Mouse (Mus musculus) left cerebral cortex, postnatal 14 days (tissue): ENCODE results near the gene Ankrd54. TPM values are rescaled to one million over a fixed set of nuclear protein-coding genes. Genes with fewer than 3 reads are reported as not detected.

ENCODE experiments used
- DNase-seq, 2 experiments: peaks; one replicate each; pipeline ENCODE4 v3.0.0; 2021 to 2022; ENCODE audit warnings: low spot score in 2 of 2, mixed read lengths in 1 of 2
- intact Hi-C: fragments of 180-260 bp; cut with DNase I; formaldehyde crosslinking; loops from one replicate; pipeline ENCODE4 v1.15.1; 2025
- long read RNA-seq, 2 experiments: library from polyadenylated mRNA; stranded (forward); transcript quantifications; one replicate each; pipeline ENCODE4 v2.0.0; 2021
- total RNA-seq, 2 experiments: library from RNA; stranded (reverse); gene quantifications; 2 replicates each; pipeline ENCODE4 v1.2.3; 2021

The Ankrd54 gene
- total RNA-seq: 10 to 100 TPM; 17.3 to 18.6 TPM
- long read RNA-seq, experiment 1, transcript Ankrd54-201 (8 exons, 1,904 nt): major isoform, 33 of 45 reads
- long read RNA-seq, experiment 1, partial matches to known transcripts: 3 of 45 reads
- long read RNA-seq, experiment 1, other reads (novel, unspliced or antisense): 8 of 45 reads
- long read RNA-seq, experiment 2, transcript Ankrd54-201 (8 exons, 1,904 nt): major isoform, 38 of 59 reads
- long read RNA-seq, experiment 2, partial matches to known transcripts: 11 of 59 reads
- long read RNA-seq, experiment 2, other reads (novel, unspliced or antisense): 8 of 59 reads

DNA sequence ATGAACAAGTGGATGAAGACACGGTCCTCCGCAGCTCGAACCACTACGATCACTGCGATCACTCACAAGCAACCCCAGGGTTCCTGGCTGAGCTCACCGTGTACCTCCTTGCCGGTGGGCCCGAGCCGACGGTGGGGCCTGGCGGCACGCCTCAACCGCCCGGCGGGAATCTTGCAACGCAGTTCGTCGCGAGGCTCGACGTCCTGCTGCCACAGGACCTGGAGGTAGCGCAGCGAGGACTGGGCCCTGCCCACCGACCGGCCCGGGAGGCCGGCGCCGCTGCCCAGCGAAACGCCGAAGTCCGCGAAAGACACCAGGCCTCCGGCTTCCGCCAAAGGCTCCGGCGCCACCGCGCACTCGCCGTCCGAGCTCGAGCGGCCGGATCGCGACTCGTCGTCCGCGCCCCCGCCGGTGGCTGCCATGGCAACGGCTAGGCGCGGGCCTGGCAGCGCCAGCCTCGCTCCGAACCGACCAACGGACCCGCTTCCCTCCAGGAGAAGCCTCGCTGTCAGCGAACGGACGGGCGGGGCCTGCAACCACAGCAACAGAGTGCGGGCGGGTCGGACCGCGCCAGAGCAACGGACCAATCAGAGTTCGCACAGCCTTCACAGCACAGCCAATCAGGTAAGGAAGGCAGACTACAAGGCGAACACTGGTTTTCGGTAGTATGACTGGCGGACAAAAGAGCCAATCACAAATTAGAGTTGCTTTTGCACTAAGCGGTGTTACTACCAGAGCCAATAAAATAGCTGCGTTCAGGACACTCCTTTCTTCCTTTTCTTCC is at the start of gene Ankrd54:
Gene Ankrd54 (minus strand): TSS at position 518 of the 784 bp plus-strand sequence.
- peak; percentile 99 to 100 for DNase-seq
- intact Hi-C loops: no loop called here

DNA sequence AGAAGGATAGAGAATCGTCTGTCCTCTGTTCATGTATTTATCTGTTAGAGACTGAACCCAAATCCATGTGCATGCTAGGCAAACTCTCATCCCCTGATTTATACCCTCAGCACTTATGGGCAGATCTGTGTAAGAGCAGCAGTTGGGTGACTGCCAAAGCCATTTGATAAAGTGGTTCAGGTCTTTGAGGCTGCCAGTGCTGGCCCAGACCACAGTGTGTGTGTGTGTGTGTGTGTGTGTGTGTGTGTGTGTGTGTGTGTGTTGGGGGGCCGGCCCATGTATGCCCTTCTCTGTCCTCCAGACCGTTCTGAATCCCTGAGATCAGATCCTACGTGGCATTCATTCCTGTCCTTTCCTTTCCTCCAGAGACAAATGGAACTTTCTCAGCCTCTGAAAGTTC is 49.1 kb upstream of the Ankrd54 start:
- intact Hi-C loops: no loop called here
- no peak for DNase-seq

DNA sequence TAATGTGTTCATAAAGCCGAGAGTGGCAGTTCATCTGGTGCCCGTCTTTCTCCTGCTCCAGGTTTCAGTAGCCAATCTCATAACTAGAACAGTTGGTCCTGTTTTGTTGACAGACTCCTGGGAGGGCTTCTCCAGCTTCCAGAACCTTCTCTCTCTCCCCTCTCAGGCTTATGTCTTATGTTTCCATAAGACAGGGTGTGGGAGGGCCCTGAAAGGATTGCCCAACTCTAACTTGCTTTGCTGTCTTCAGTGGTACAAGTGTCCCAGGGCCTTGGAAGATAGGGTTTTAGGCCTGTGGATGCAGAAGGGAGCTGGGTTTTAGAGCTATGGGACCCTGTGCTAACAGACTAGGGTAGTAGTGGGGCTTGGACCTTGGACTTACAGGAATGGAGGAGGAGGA is 47.8 kb upstream of the Ankrd54 start:
- intact Hi-C loops: no loop called here
- no peak for DNase-seq

DNA sequence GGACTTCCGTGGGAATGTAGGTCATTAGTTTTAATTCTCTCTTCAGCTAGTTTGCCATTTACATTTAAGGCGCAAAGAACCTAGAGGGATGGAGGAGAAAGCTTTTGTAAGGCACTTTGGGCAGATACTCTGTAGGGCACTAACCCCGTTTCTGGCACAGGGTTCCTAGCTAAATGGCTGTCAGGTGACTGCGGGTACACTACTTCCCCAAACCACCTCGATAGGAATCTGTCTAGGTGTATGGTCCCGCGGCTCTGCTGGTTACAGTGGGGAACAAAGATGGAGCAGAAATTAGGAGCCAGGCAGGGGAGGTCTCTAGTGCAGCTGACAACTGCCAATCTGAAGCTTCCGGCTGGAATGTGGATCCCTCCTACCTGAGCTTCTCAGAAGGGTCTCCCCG is 47.3 kb upstream of the Ankrd54 start:
- intact Hi-C loops: no loop called here
- no peak for DNase-seq

DNA sequence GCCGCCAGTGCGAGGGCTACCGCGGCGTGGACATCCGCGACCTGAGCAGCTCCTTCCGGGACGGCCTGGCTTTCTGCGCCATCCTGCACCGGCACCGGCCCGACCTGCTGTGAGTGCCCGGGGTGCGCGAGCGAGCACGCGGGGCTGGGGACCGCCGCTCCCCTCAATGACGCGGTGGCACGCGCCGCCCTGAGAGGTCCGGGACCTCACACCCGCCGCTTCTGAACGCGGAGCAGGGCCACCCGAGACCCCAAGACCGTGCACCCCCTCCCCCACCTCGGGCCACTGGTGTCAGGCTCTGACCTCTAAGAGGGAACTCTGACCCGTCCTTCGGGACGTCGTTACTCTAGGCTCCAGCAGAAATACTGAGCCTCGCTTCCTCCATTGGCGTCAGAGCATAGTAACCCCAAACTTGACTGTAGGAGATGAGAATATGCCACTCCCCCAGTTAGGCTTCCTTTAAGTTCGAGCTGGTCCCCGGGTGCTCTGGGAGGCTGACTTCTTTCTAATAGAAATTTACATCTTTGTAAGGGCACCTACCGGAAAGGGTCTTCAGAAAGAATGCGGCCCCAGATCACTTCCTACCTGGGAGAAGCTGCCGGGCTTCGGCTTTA is 46.7 kb upstream of the Ankrd54 start:
- intact Hi-C loops: no loop called here
- no peak for DNase-seq

DNA sequence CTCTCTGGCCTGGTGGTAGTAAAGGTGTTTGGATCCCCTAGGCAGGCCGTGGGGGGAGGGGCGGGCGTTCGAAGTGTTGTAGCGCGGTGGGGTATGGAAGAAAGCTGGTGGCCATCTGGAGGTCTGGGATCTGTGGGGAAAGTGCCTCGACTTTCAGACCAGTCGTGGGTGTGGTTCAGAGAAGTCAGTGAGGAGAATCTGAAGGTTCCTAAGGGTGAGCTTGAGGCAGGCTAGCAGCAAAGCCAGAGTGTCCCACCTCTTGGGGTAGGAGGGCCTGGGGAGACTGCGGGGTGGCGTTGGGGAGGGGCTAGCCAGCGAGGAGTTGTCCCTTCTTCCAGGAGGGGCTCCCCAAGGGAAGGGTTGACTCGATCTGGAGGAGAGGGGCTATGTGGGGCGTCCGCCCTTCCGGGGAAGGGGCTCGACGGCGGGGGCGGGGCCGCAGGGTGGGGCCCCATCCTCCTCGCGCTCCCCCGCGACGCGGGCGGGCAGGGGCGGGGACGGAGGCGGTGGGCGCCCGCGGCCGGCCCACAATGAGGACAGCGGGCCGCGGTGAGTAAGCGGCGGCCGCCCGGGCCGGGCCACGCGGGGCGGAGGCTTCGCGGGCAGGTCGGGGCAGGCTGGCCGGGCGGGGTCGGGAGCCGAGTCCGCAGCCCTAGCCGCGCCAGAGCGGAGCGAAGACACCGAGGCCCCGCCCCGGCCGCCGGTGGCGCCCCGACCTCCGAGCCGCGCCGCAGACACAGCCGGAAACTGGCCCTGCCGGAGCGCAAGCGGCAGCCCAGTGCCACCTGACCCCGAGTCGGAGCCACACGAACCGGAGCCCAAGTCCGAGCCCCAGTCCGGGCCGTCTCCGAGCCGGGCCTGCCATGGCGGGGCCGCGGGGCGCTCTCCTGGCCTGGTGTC is 46.0 kb upstream of the Ankrd54 start, which contains the start of gene Micall1:
Gene Micall1 (plus strand): TSS at position 478 of the 900 bp plus-strand sequence.
- peak in 1 of 2 experiments; percentile 24 for DNase-seq
- intact Hi-C loops: no loop called here

DNA sequence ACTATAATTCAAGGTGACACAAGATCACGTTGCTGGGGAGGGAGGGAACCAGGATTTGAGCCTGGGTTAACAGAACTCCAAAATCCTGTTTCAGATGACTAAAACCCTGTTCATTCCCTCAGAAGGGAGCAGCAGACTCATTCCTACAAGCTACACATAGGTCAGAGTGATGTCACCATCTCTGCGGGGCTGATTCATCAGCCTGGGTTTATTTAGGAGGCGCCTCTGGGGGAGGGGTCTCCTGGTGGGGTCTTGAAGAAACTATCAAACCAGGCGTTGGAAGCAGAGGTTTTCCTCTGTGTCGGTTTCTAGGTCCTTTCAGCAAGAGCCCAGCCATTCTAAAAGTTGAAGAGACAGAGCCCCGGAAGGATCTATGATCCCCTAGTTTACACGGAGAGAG is 45.3 kb upstream of the Ankrd54 start:
- DNase-seq: no peak

DNA sequence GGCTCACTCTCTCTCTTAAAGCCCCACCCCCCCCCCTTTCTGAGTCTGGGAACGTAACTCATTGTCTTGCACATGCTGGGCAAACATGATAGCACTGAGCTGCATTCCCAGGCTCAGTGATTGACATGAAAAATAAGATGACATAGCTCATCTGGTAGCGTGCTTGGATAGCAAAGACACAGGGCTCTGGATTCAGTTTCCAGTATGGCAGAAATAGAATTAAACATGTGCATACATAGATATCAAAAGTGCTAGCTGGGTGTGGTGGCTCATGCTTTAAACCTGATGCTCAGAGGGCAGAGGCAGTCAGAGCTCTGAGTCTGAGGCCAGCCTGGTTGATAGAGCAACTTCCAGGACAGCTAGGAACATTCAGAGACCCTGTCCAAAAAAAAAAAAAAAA is 43.1 kb upstream of the Ankrd54 start:
- intact Hi-C loops: no loop called here
- DNase-seq: no peak

More for the DNA sequence above, 45.3 kb upstream of the Ankrd54 start:
- intact Hi-C loops: no loop called here

DNA sequence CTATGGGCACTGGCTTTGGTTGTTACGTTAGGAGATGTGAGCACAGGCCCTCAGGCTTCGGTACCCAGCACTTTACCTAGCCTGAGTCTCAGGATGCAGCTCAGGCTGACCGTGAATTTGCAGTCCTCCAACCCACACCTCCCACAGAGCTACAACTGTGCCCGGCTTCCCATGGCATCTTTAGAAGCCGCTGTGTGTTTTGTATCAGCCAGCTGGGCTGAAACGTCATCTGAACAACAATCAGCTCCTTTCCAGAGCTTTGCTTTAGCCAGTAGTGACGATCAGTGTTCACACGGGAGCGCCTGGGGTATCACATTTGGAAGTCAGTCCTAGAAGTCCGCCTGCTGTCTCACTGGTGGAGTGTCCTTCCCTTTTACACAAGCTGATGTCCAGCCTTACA is 40.6 kb upstream of the Ankrd54 start:
- intact Hi-C loops: no loop called here
- no peak for DNase-seq

DNA sequence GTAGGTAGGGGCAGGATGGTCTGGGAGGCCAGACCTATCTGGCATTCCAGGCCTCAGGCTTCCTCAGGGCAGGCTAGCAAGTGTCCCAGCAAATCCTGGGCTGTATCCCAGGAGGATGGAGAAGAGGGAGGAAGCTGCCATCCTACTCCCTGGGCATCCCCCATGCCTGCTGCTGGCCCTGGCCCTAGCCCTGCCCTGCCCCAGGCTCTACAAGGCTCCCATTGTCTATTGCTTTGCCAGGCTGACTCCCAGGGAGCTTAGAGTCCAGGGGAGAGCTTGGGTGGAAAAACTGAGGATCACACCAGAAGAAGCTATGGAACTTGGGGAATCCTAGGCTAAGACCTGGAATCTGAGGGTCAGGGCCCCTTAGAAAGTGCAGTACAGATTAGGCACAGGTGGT is 38.8 kb upstream of the Ankrd54 start:
- intact Hi-C loops: no loop called here
- DNase-seq: no peak

DNA sequence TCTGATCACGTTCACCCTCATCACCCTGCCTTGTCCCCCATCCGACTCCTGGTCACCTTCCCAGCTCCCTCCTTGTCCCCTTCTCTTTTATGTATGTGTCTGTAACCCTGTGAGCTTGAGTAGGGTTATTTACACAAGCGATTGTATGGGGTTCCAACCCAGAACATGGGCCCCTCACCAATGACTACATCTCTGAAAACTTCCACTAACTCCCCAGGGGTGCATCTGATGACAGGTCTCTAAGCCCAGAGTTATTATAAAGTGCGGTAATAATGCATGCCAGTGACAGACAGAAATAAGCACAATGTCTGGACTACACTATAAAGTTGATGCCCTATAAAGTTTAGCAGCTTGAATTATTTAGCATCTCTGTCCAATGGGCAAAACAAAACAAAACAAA is 37.7 kb upstream of the Ankrd54 start:
- no peak for DNase-seq
- intact Hi-C loops: no loop called here

DNA sequence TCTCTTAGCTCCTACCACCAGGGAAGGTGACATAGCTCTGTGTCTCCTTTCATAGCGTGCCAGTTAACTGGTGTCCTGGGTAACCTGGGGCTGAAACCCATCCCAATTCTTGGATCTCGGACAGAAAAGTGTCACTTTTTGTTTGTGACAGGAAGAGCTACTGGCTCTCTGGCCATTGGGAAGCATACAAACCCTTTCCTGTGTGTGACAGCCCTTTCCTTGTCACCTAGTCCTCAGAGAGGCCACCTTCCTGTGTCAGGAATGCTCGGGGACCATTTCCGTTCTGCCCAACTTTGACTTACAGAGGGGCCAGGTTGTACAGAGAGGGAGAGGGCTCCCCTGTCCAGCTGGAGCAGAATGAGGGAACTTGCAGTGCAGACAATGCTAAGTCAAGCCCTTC is 36.8 kb upstream of the Ankrd54 start:
- DNase-seq: no peak
- intact Hi-C loops: loop anchor here (10.0 kb wide), 1 partner anchor 45 kb away; the partner anchor contains the start of genes 1700088E04Rik and Polr2f

DNA sequence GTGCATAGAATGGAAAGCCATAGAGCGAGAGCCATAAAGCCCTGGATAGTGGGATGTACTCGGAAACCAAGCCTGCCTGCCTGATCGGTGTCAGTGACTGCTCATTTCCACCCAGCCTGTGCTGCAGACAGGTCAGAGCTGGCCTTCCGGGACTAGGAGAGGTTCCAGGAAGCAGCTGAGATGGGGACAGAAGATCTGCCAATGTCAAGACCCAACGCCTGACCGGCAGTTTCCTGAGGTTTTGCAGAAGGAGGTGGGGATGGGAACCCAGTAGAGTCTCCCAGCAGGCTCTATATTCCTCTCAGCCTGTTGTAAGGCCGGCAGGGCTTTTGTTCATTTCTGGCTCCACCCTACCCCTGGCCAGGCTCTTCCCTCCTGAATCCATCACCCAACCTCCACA is 36.2 kb upstream of the Ankrd54 start:
- DNase-seq: no peak
- intact Hi-C loops: loop anchor here (10.0 kb wide), 1 partner anchor 46 kb away; the partner anchor contains the start of genes 1700088E04Rik and Polr2f

DNA sequence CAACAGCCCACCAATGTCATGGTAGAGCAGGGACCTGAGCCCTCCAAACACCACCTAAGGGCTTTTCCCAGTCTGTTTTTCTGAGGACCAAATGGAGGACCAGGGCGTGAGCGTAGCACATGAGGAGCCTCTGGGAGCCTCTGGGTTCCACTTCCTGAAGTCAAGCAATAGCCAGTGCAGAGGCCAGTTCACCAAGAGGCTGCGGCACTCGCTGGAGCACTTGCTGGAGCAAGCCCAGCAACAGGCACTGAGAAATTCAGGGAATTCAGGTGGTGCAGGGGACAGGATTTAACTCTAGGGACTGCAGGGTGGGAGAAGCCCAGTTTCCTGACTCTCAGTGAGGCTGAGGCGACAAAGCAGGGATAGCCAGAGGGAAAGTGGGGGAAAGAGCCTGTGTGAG is 35.5 kb upstream of the Ankrd54 start:
- intact Hi-C loops: loop anchor here (10.0 kb wide), 1 partner anchor 47 kb away; the partner anchor contains the start of genes 1700088E04Rik and Polr2f
- DNase-seq: no peak

DNA sequence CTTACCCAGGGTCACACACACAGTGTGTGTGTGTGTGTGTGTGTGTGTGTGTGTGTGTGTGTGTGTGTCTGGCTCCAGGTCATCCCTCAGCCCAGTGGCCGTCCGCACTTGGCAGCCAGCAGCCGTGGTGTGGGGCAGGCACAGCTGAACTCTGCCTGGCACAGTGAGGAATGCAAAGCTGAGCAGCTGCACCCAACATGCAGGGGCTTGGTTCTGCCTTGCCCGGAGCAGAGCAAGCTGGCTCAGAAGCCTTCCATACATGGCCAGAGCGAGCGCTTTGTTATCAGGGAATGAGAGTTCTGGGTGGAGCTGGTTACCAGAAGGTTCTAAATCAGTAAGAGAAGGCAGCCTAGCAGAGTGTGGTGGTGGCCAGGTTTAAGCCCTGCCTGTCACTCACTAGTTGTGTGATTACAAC is 34.9 kb upstream of the Ankrd54 start:
- intact Hi-C loops: loop anchor here (10.0 kb wide), 1 partner anchor 47 kb away; the partner anchor contains the start of genes 1700088E04Rik and Polr2f
- peak; percentile 24 to 38 for DNase-seq

DNA sequence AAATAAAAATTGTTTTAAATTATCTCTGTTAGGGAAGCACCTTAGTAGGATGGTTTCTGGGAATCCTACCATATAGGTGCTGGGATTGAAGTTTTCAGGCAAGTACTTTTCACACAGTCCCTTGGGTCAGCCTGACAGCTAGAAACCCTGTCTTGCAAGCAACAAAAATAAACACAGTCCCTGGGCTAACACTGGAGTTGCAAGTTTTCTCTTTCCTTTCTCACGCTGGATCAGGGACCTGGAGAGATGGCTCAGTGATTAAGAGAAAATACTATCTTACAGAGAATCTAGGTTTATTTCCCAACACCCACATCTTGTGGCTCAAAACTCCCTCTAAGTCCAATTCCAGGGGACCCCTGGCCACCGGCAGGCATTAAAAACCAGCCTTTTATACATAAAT is 34.4 kb upstream of the Ankrd54 start:
- intact Hi-C loops: loop anchor here (10.0 kb wide), 1 partner anchor 48 kb away; the partner anchor contains the start of genes 1700088E04Rik and Polr2f

DNA sequence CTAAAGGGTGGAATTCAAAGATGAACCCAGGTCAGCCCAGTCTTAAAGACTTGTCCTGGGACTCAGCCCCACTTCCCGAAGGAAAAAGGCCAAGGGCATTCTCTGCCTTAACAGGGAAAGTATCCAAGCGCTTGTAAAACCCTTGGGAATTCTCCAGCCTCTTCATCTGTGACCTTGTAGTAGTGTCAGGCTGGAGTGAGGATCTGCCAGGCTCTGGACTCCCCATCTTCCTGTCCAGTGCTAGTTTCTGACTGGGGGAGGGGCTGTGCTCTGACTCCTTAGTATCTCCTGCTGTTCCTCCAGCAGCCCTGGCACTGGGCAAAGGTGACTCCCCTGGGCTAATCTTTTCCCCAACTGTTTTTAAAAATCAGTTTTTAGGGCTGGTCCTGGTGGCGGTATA is 33.9 kb upstream of the Ankrd54 start:
- no peak for DNase-seq
- intact Hi-C loops: loop anchor here (10.0 kb wide), 1 partner anchor 48 kb away; the partner anchor contains the start of genes 1700088E04Rik and Polr2f

More for the DNA sequence above, 34.4 kb upstream of the Ankrd54 start:
- no peak for DNase-seq

DNA sequence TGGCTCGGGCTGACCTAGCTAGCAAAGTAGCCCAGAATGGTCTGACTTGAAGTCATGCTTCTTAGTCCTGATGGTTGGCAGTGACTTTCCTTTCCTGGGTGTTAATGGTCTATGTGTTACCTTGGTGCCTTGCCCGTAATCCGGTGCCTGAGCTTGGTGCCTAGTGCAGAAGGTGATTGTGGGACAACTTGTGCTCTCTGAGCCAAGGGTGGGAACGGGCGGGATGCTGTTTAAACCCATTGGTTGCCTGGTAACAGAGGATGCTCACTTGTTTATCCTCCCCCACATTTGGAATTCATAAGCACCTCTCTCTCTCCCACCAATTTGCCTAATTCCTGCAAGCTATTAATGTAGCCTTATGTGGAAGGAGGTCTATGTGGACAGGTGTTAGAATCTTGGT is 32.8 kb upstream of the Ankrd54 start:
- DNase-seq: no peak

More for the DNA sequence above, 32.8 kb upstream of the Ankrd54 start:
- intact Hi-C loops: loop anchor here (10.0 kb wide), 1 partner anchor 49 kb away; the partner anchor contains the start of genes 1700088E04Rik and Polr2f
